Mouse (Mus musculus) kidney, adult 9 months (tissue): ENCODE measurements around the gene Bik.
A peak's percentile ranks its signal among the peaks of the same experiment; 100 is the strongest.

Experiments
- DNase-seq: peaks from one replicate; pipeline ENCODE4 v3.0.0; 2022

Gene Bik

DNA sequence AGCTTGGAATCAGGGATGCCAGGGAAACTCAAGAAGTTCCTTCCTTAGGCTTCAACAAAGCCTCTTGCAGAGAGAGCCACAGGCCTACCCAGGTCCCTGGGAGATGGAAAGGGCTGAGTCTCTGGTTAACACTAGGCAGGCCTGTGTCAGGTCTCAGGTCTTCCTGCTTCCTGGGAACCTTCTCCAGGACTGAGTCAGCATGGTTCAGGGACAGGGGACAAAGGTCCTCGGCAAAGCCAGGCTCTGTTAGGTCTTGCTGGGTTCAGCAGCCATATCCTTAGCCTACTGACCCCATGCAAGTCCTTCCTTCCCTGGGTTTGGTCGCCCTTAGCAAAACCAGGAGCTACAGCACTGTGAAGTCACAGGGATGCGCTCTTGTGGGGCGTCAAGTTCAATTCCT lies 64.2 kb downstream of the Bik start:
- peak; percentile 33 for DNase-seq

DNA sequence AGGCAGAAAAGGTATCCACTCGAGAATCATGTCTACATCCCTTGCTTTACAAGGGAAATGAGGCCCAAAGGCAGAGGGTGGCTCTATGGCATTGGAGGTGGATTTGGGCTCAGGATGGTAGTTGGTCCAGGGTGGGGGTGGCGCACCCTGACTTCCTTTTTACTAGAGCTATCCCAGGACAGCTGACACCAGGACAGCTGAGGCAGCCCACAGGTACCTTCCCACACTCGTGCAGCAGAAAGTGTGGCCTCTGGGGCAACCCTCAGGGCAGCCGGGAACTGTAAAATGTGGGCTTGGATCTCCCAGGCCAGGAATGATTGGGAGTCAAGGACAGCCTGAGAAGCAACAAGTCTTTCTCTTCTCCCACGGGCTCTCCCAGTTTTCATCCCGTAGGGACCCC lies 65.1 kb downstream of the Bik start:
- no peak for DNase-seq

DNA sequence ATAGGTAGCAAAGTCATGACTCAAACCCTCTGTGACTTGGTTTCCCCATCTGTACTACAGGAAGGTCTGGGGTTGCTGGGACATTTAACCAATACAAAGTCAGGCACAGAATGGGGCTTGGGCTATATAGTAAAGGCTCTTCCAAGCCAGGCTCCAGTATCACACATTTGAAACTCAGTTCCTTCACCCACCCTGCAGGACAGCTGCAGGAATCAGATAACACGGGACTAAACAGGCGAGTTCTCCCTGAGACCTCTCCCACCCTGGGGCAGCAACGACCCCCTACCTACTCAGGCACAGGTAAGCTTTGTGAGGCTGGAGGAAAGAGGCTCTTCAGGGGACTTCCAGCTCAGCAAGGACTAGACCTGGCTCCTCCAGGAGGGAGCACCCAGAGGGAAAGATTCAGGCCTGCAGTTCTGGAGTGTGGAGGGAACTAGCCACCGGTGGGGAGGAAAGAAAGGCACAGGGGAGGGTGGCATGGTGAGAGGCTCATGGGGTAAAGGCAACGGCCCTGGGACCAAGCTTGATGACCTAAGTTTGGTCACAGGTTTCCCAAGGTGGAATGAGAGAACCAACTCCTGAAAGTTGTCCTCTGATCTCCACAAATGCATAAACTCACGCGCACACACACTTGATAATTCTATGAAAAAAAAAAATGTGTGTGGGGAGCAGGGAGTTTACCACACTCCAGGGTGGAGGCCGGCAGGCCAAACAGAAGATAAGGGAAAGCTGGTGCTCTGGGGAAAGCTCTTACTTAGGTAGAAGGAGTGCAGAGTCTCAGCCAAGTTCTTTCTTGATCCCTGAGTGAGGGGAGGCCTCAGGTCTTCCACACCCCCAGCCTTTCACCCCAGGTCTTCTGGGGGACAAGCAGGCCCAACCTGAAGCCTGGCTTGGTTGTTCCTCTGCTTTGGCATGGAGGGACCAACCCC lies 65.9 kb downstream of the Bik start:
- no peak for DNase-seq

DNA sequence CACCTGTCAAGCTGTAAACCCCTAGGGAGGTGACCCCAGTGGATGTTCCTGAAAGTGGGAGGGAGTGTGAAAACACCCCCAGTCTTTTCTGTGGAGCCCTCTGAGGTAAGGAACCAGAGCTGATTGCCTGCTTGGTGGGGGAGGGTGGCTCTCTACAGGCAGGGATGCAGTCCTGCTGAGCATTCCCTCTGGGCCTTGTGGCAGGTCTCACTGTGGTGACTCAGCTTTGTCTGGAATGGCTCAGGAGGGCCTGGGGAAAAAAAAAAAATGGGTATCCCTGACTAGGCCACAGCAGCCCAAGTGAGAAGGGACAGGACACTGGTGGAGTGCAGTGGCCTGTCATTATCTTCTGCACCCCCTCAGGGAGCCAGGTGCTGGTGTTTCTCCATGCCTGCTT lies 66.5 kb downstream of the Bik start:
- DNase-seq = no peak

DNA sequence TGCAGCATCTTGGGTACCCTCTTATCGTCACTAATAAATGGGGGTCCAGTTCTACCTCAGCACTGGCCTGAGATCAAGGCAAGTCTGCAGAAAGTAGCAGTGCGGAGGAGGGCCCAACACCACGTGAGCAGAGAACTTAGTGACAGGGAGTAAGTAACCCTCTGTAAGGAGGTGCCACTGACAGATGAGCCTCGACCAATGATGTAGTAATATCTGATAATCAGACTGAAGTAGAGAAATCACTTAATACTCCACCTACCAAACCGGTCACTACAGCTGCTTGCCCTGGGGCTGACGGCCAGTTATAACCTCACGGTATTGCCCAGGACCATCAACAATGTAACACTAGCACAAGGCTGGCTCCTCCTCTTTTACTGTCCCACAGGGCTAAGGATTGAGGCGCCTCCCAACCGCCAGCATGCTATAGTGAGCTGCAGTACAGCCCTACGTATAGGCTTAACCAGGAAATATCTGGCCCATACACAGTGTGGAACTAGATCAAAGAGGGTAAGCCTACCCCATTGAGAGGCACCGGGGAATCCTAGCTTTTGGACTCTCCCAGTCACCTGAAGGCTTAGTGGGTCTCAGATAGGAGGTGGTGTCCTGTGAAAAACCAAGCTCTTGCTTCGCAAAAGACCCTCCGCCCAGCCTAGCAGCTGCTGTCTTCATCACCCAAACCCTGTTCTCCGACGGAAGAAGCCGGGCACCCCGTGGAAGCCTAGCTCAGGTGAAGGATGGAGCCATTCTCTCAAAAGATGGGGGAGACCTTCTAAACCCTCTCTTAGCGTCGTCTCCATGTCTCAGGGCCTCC lies 67.2 kb downstream of the Bik start:
- DNase-seq = no peak
